Comparison of ENCODE assay signal across 14 mouse cellular contexts in genomic region chr13:49131342-49131855, GRCm38 (mm10). TPM values are rescaled to one million over a fixed set of nuclear protein-coding genes. Genes with fewer than 3 reads are reported as not detected.
DNase-seq lines count a peak whose midpoint lies in the region; ATAC-seq lines count a peak whose summit lies in the region.
"Had no signal": no experiment of that assay in that cellular context is flagged by ENCODE, and none has a peak within 500 bp of the region (broad histone marks: within the 10 kb centered on the region; RNA-seq: fewer than 3 reads in every experiment).

No protein-coding gene starts in this region.

- H3K36me3 ChIP-seq in liver, embryonic 11.5 days (ENCODE audit: control insufficient read depth, insufficient read depth, low read length), result no peaks in the 10 kb centered on the region
- H3K36me3 ChIP-seq in embryonic facial prominence, embryonic 13.5 days, result no peaks in the 10 kb centered on the region
- no peaks in the 10 kb centered on the region for H3K36me3 ChIP-seq in hindbrain, embryonic 14.5 days (replicated peaks; ENCODE audit: control insufficient read depth, insufficient read depth)
- H3K36me3 ChIP-seq in neural tube, embryonic 14.5 days (ENCODE audit: control insufficient read depth, insufficient read depth, low read length), result no peaks in the 10 kb centered on the region
- H3K36me3 ChIP-seq: liver, embryonic 13.5 days; neural tube, embryonic 12.5 days had no signal

- no peak overlapping the region for H3K4me3 ChIP-seq in liver, embryonic 11.5 days (ENCODE audit: low read depth, low read length)
- H3K4me3 ChIP-seq in embryonic facial prominence, embryonic 13.5 days, result no peak overlapping the region
- no peak overlapping the region for H3K4me3 ChIP-seq in hindbrain, embryonic 14.5 days (replicated peaks; ENCODE audit: low read length)
- H3K4me3 ChIP-seq in neural tube, embryonic 14.5 days (ENCODE audit: low read depth, low read length), result no peak overlapping the region
- H3K4me3 ChIP-seq: forebrain, embryonic 13.5 days; liver, embryonic 13.5 days; neural tube, embryonic 12.5 days had no signal

- no peaks in the 10 kb centered on the region for H3K9me3 ChIP-seq in liver, embryonic 11.5 days (ENCODE audit: control insufficient read depth, low read length)
- H3K9me3 ChIP-seq in embryonic facial prominence, embryonic 13.5 days, result no peaks in the 10 kb centered on the region
- H3K9me3 ChIP-seq in hindbrain, embryonic 14.5 days (ENCODE audit: control insufficient read depth, low read length), result no peaks in the 10 kb centered on the region
- H3K9me3 ChIP-seq in neural tube, embryonic 14.5 days (ENCODE audit: control insufficient read depth, low read length), result no peaks in the 10 kb centered on the region
- H3K9me3 ChIP-seq: forebrain, embryonic 13.5 days; liver, embryonic 13.5 days; neural tube, embryonic 12.5 days had no signal

- no peaks in the 10 kb centered on the region; the same call in 1 of the 2 replicates for H3K27me3 ChIP-seq in liver, embryonic 11.5 days (replicated peaks; ENCODE audit: control insufficient read depth, insufficient read depth, low read length)
- H3K27me3 ChIP-seq in embryonic facial prominence, embryonic 13.5 days, result no peaks in the 10 kb centered on the region
- no peaks in the 10 kb centered on the region for H3K27me3 ChIP-seq in hindbrain, embryonic 14.5 days (ENCODE audit: control insufficient read depth, insufficient read depth, low read length)
- no peaks in the 10 kb centered on the region for H3K27me3 ChIP-seq in neural tube, embryonic 14.5 days (ENCODE audit: control insufficient read depth, insufficient read depth, low read length)
- H3K27me3 ChIP-seq: forebrain, embryonic 13.5 days; liver, embryonic 13.5 days; neural tube, embryonic 12.5 days had no signal

- H3K9ac ChIP-seq in liver, embryonic 11.5 days (ENCODE audit: low read depth, low read length), result no peak overlapping the region
- H3K9ac ChIP-seq in embryonic facial prominence, embryonic 13.5 days, result no peak overlapping the region
- H3K9ac ChIP-seq in hindbrain, embryonic 14.5 days, result no peak overlapping the region
- H3K9ac ChIP-seq in neural tube, embryonic 14.5 days (replicated peaks; ENCODE audit: low read depth, low read length), result no peak overlapping the region
- H3K9ac ChIP-seq: liver, embryonic 13.5 days had no signal

- WGBS in liver, embryonic 11.5 days, result 77% methylated on average over 4 of the region's 4 CpGs
- WGBS in embryonic facial prominence, embryonic 13.5 days, result 71% methylated on average over 4 of the region's 4 CpGs
- WGBS in hindbrain, embryonic 14.5 days, result 68% methylated on average over 4 of the region's 4 CpGs
- 54% methylated on average over 4 of the region's 4 CpGs for WGBS in neural tube, embryonic 14.5 days

- H3K27ac ChIP-seq in liver, embryonic 11.5 days (ENCODE audit: low read depth, low read length), result no peak overlapping the region
- H3K27ac ChIP-seq in embryonic facial prominence, embryonic 13.5 days, result peak overlapping the region; percentile 48; the same call in 1 of the 2 replicates
- peak overlapping the region; percentile 28 for H3K27ac ChIP-seq in hindbrain, embryonic 14.5 days
- H3K27ac ChIP-seq in neural tube, embryonic 14.5 days (ENCODE audit: low read depth, low read length), result peak overlapping the region; percentile 16; the same call in 1 of the 2 replicates
- H3K27ac ChIP-seq: liver, embryonic 13.5 days; neural tube, embryonic 12.5 days had no signal

- H3K4me2 ChIP-seq in liver, embryonic 11.5 days, result no peak overlapping the region
- H3K4me2 ChIP-seq in embryonic facial prominence, embryonic 13.5 days, result no peak overlapping the region
- no peak overlapping the region for H3K4me2 ChIP-seq in hindbrain, embryonic 14.5 days (replicated peaks)
- H3K4me2 ChIP-seq in neural tube, embryonic 14.5 days (ENCODE audit: low read depth, low read length), result no peak overlapping the region
- H3K4me2 ChIP-seq: forebrain, embryonic 13.5 days; liver, embryonic 13.5 days had no signal

- no peaks in the 10 kb centered on the region; the same call in none of the 2 replicates for H3K4me1 ChIP-seq in liver, embryonic 11.5 days (replicated peaks; ENCODE audit: control insufficient read depth, insufficient read depth, low read length)
- H3K4me1 ChIP-seq in embryonic facial prominence, embryonic 13.5 days, result peaks cover 41% of the 10 kb centered on the region
- peaks cover 72% of the 10 kb centered on the region for H3K4me1 ChIP-seq in hindbrain, embryonic 14.5 days (replicated peaks; ENCODE audit: control insufficient read depth, insufficient read depth, low read length)
- H3K4me1 ChIP-seq in neural tube, embryonic 14.5 days (ENCODE audit: control insufficient read depth, insufficient read depth, low read length), result peaks cover 55% of the 10 kb centered on the region

- ATAC-seq in liver, embryonic 11.5 days (replicated peaks; ENCODE audit: low FRiP score), result 0 out of 2 replicates have a peak, but pooled peaks have one; percentile 5
- no peak for ATAC-seq in embryonic facial prominence, embryonic 13.5 days (ENCODE audit: insufficient number of reproducible peaks, insufficient read depth, low FRiP score, low TSS enrichment, low read depth)
- ATAC-seq in hindbrain, embryonic 14.5 days (ENCODE audit: low FRiP score), result no peak
- no peak for ATAC-seq in neural tube, embryonic 14.5 days (ENCODE audit: low read depth)
- ATAC-seq: forebrain, embryonic 13.5 days had no signal

- no peak for DNase-seq in liver, embryonic 11.5 days (ENCODE audit: low spot score)
- no peak for DNase-seq in liver
- no peak for DNase-seq in hindbrain, embryonic 14.5 days (ENCODE audit: low spot score)
- DNase-seq in right cerebral cortex, postnatal 10 days (ENCODE audit: low spot score in 2 of 2), result no peak
- no peak for DNase-seq in lung, postnatal 36 days
- DNase-seq in testis, postnatal 10 days (ENCODE audit: low spot score), result no peak
- DNase-seq: adrenal gland, postnatal 25 days; cerebellum, adult 11 months; liver, embryonic 13.5 days; thymus, adult 18-20 months had no signal

RNA-seq across cellular contexts. Expression of gene Wnk2, which starts 16.4 kb away (rescaled TPM):
- 0.34 and 0.45 TPM in 2 replicates for polyA plus RNA-seq in liver, embryonic 11.5 days (2014; fragmentation: Nextera tagmentation; extraction: Ambion mirVana)
- polyA plus RNA-seq in embryonic facial prominence, embryonic 13.5 days (2015; fragmentation: Nextera tagmentation; extraction: Ambion mirVana), result 2.4 and 2.5 TPM in 2 replicates
- polyA plus RNA-seq in hindbrain, embryonic 14.5 days (2014; fragmentation: Nextera tagmentation; extraction: Ambion mirVana), result 23.3 and 28.0 TPM in 2 replicates
- 26.5 and 33.1 TPM in 2 replicates for polyA plus RNA-seq in neural tube, embryonic 14.5 days (2014; fragmentation: Nextera tagmentation; extraction: Ambion mirVana)

RNA-seq across cellular contexts. Expression of gene Ninj1, which starts 55.9 kb away (rescaled TPM):
- polyA plus RNA-seq in liver, embryonic 11.5 days (2014; fragmentation: Nextera tagmentation; extraction: Ambion mirVana), result 54.2 and 59.8 TPM in 2 replicates
- 44.9 and 48.0 TPM in 2 replicates for polyA plus RNA-seq in embryonic facial prominence, embryonic 13.5 days (2015; fragmentation: Nextera tagmentation; extraction: Ambion mirVana)
- 33.3 and 33.5 TPM in 2 replicates for polyA plus RNA-seq in hindbrain, embryonic 14.5 days (2014; fragmentation: Nextera tagmentation; extraction: Ambion mirVana)
- polyA plus RNA-seq in neural tube, embryonic 14.5 days (2014; fragmentation: Nextera tagmentation; extraction: Ambion mirVana), result 29.0 and 34.8 TPM in 2 replicates
